Mouse (Mus musculus): ENCODE results near the gene Col6a5. TPM values are rescaled to one million over a fixed set of nuclear protein-coding genes. Genes with fewer than 3 reads are reported as not detected.

Col6a5 gene
- total RNA-seq (2014; rRNA removed) = 1.1 and 1.3 TPM in 2 replicates
- polyA plus RNA-seq (2015; fragmentation: Nextera tagmentation; extraction: Ambion mirVana) = 0.11 and 0.40 TPM in 2 replicates

GRCm38 (mm10) chr9:105960533-105960932 is at the start of gene Col6a5:
Gene Col6a5, minus strand, starts transcription at chr9:105960643.
- Histone ChIP-seq H3K9me3 (ENCODE audit: low read length) (no peaks in the 10 kb centered on the region), H3K36me3 (ENCODE audit: insufficient read depth) (no peaks in the 10 kb centered on the region), H3K9ac (no peak within 1 kb of the TSS), H3K27me3 (ENCODE audit: insufficient read depth, low read length) (no peaks in the 10 kb centered on the region), H3K4me1 (ENCODE audit: insufficient read depth) (no peaks in the 10 kb centered on the region), H3K27ac (ENCODE audit: low read depth, low read length) (no peak within 1 kb of the TSS), H3K4me2 (ENCODE audit: low read depth) (no peak within 1 kb of the TSS), H3K4me3 (ENCODE audit: low read depth, low read length) (no peak within 1 kb of the TSS)
- ATAC-seq (no peak), DNase-seq (no peak)
- no peak for TF ChIP-seq CTCF (IDR thresholded peaks at IDR 0.05; ENCODE audit: low read depth)
- WGBS = 23% methylated on average over 13 of the region's 13 CpGs

DNA sequence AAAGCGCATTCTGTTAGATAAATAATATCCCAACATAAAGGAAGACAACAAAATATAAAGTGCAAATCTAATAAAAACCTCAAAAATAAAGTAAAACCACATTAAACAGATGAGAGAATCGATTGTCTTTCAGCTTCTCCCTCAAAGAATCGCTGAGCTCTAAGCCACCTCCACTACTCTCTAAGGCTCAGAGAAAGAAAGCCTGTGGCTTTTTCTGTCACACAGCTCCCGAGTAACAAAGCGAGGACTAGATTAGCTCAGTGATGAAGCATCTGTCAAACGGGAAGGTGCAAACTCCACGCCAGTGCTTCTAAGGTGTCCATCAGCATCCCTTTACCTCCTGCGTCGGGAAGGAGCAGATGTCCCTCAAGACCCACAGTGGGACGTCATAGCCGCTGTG is 37.5 kb upstream of the Col6a5 start:
- H3K9me3 ChIP-seq (ENCODE audit: low read length) = no peaks in the 10 kb centered on the region
- no peaks in the 10 kb centered on the region for H3K27me3 ChIP-seq (ENCODE audit: insufficient read depth, low read length)
- H3K4me3 ChIP-seq (ENCODE audit: low read depth, low read length) = no peak overlapping the region
- DNase-seq (no peak), ATAC-seq (no peak)
- WGBS = 57% methylated on average over 11 of the region's 11 CpGs
- no peaks in the 10 kb centered on the region for H3K4me1 ChIP-seq (ENCODE audit: insufficient read depth)
- H3K9ac ChIP-seq = no peak overlapping the region
- H3K27ac ChIP-seq (ENCODE audit: low read depth, low read length) = no peak overlapping the region
- no peaks in the 10 kb centered on the region for H3K36me3 ChIP-seq (ENCODE audit: insufficient read depth)
- no peak for TF ChIP-seq CTCF (IDR thresholded peaks at IDR 0.05; ENCODE audit: low read depth)
- H3K4me2 ChIP-seq (ENCODE audit: low read depth) = no peak overlapping the region

- Histone ChIP-seq H3K4me3 (ENCODE audit: low read depth, low read length) (no peak overlapping the region), H3K9me3 (ENCODE audit: low read length) (no peaks in the 10 kb centered on the region), H3K4me1 (ENCODE audit: insufficient read depth) (peaks cover 4% of the 10 kb centered on the region; the same call in 1 of the 2 replicates), H3K27ac (ENCODE audit: low read depth, low read length) (no peak overlapping the region), H3K36me3 (ENCODE audit: insufficient read depth) (no peaks in the 10 kb centered on the region), H3K27me3 (ENCODE audit: insufficient read depth, low read length) (no peaks in the 10 kb centered on the region), H3K9ac (no peak overlapping the region), H3K4me2 (ENCODE audit: low read depth) (no peak overlapping the region)
- ATAC-seq = peak; percentile 34; the same call in 1 of the 2 replicates
- 45% methylated on average over 6 of the region's 6 CpGs for WGBS
- no peak for TF ChIP-seq CTCF (IDR thresholded peaks at IDR 0.05; ENCODE audit: low read depth)
- DNase-seq = no peak
These were observed 32.0 kb upstream of the Col6a5 start for GRCm38 (mm10) chr9:105992425-105992824.

- no peak for DNase-seq
- H3K4me2 ChIP-seq (ENCODE audit: low read depth) = no peak overlapping the region
- WGBS = 65% methylated on average over 6 of the region's 6 CpGs
- no peaks in the 10 kb centered on the region for H3K27me3 ChIP-seq (ENCODE audit: insufficient read depth, low read length)
- no peak overlapping the region for H3K4me3 ChIP-seq (ENCODE audit: low read depth, low read length)
- H3K27ac ChIP-seq (ENCODE audit: low read depth, low read length) = no peak overlapping the region
- H3K36me3 ChIP-seq (ENCODE audit: insufficient read depth) = no peaks in the 10 kb centered on the region
- TF ChIP-seq CTCF (IDR thresholded peaks at IDR 0.05; ENCODE audit: low read depth) = no peak
- H3K9me3 ChIP-seq (ENCODE audit: low read length) = no peaks in the 10 kb centered on the region
- peaks cover 4% of the 10 kb centered on the region; the same call in 1 of the 2 replicates for H3K4me1 ChIP-seq (ENCODE audit: insufficient read depth)
- H3K9ac ChIP-seq = no peak overlapping the region
- no peak for ATAC-seq
These were observed 29.7 kb upstream of the Col6a5 start for GRCm38 (mm10) chr9:105990099-105990498.

GRCm38 (mm10) chr9:105989468-105989867 is 29.0 kb upstream of the Col6a5 start:
- H3K36me3 ChIP-seq (ENCODE audit: insufficient read depth) = no peaks in the 10 kb centered on the region
- no peaks in the 10 kb centered on the region for H3K9me3 ChIP-seq (ENCODE audit: low read length)
- H3K4me1 ChIP-seq (ENCODE audit: insufficient read depth) = peaks cover 4% of the 10 kb centered on the region; the same call in 1 of the 2 replicates
- no peak overlapping the region for H3K4me2 ChIP-seq (ENCODE audit: low read depth)
- ATAC-seq (peak; percentile 78), DNase-seq (peak; percentile 85)
- WGBS = 64% methylated on average over 6 of the region's 6 CpGs
- H3K27ac ChIP-seq (ENCODE audit: low read depth, low read length) = no peak overlapping the region
- no peak overlapping the region for H3K4me3 ChIP-seq (ENCODE audit: low read depth, low read length)
- no peak for TF ChIP-seq CTCF (IDR thresholded peaks at IDR 0.05; ENCODE audit: low read depth)
- no peaks in the 10 kb centered on the region for H3K27me3 ChIP-seq (ENCODE audit: insufficient read depth, low read length)
- no peak overlapping the region for H3K9ac ChIP-seq

DNA sequence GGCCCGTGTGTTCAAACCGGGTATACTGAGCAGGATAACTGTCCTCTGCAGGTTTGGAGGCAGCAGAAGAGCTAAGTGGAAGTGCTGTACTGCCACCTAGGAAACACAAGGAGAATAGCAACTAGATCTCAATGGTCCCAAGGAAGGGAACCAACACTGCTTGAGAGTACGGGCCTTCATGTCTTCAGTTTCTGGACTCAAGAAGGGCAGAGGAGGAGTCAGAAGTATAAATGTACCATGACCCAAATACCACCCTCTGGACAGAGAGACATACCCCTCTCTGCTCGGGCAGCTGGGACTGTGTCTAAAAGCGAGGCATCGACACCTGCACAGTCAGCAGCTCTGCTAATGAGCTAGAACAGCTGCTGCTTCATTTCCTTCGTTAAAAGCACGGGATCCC is 27.7 kb upstream of the Col6a5 start:
- 38% methylated on average over 8 of the region's 8 CpGs for WGBS
- peak; percentile 44 for ATAC-seq

GRCm38 (mm10) chr9:105984931-105985519 is 24.6 kb upstream of the Col6a5 start:
- peak; percentile 40 for DNase-seq
- Histone ChIP-seq H3K36me3 (ENCODE audit: insufficient read depth) (no peaks in the 10 kb centered on the region), H3K4me1 (ENCODE audit: insufficient read depth) (peaks cover 4% of the 10 kb centered on the region; the same call in 1 of the 2 replicates), H3K9me3 (ENCODE audit: low read length) (no peaks in the 10 kb centered on the region), H3K9ac (peak overlapping the region; percentile 18; the same call in 1 of the 2 replicates), H3K27ac (ENCODE audit: low read depth, low read length) (peak overlapping the region; percentile 15; the same call in 1 of the 2 replicates), H3K4me2 (ENCODE audit: low read depth) (0 out of 2 replicates have a peak overlapping the region, but pooled peaks have one; percentile 23), H3K27me3 (ENCODE audit: insufficient read depth, low read length) (no peaks in the 10 kb centered on the region), H3K4me3 (ENCODE audit: low read depth, low read length) (no peak overlapping the region)
- TF ChIP-seq CTCF (IDR thresholded peaks at IDR 0.05; ENCODE audit: low read depth) = no peak
- 9% methylated on average over 10 of the region's 10 CpGs for WGBS
- peak; percentile 34; the same call in 1 of the 2 replicates for ATAC-seq

More for the DNA sequence above, 27.7 kb upstream of the Col6a5 start:
- Histone ChIP-seq H3K4me2 (ENCODE audit: low read depth) (no peak overlapping the region), H3K36me3 (ENCODE audit: insufficient read depth) (no peaks in the 10 kb centered on the region), H3K27ac (ENCODE audit: low read depth, low read length) (no peak overlapping the region), H3K9ac (no peak overlapping the region), H3K4me3 (ENCODE audit: low read depth, low read length) (no peak overlapping the region), H3K27me3 (ENCODE audit: insufficient read depth, low read length) (no peaks in the 10 kb centered on the region), H3K9me3 (ENCODE audit: low read length) (no peaks in the 10 kb centered on the region), H3K4me1 (ENCODE audit: insufficient read depth) (peaks cover 4% of the 10 kb centered on the region; the same call in 1 of the 2 replicates)
- peak; percentile 83 for TF ChIP-seq CTCF (IDR thresholded peaks at IDR 0.05; ENCODE audit: low read depth)
- peak; percentile 68 for DNase-seq

Measured in forebrain, postnatal 0 days (tissue).